Mouse (Mus musculus) lung, adult 18-20 months (tissue): ENCODE results near the gene Cep350.
A peak's percentile ranks its signal among the peaks of the same experiment; 100 is the strongest.
"Not testable (repeated sequence)": the region's sequence is repeated elsewhere in the genome, so short reads cannot be mapped to it uniquely, and the experiment has no call there.

Experiments used
- DNase-seq, 2 experiments: peaks; one replicate each; pipeline ENCODE4 v3.0.0; 2022; ENCODE audit warnings: mixed read lengths in 2 of 2

Cep350 gene

GRCm38 (mm10) chr1:155882646-155883231 lies 90.3 kb downstream of the Cep350 start:
- not testable (repeated sequence) for DNase-seq

- no peak for DNase-seq
Measured at GRCm38 (mm10) chr1:155879596-155879995, 93.5 kb downstream of the Cep350 start.

DNA sequence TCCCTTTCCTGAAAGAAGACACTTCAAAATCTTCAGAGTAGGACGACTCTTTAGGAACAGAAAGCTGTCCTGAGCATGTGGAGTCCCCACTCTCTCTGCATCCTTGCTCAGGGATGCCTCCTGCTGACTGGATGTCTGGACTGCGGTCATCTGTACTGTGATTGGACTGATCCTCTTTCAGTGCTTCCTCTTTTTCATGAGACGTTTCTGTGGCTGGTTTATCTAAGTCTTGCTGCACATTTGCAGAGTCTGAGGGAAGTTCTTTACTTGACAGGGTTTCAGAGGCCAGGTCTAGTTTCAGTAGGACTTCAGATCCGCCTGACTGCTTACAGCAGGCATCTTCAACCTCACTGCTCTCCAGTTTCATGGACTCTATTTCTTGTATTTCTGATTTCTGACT lies 110.1 kb downstream of the Cep350 start:
- DNase-seq: no peak

DNA sequence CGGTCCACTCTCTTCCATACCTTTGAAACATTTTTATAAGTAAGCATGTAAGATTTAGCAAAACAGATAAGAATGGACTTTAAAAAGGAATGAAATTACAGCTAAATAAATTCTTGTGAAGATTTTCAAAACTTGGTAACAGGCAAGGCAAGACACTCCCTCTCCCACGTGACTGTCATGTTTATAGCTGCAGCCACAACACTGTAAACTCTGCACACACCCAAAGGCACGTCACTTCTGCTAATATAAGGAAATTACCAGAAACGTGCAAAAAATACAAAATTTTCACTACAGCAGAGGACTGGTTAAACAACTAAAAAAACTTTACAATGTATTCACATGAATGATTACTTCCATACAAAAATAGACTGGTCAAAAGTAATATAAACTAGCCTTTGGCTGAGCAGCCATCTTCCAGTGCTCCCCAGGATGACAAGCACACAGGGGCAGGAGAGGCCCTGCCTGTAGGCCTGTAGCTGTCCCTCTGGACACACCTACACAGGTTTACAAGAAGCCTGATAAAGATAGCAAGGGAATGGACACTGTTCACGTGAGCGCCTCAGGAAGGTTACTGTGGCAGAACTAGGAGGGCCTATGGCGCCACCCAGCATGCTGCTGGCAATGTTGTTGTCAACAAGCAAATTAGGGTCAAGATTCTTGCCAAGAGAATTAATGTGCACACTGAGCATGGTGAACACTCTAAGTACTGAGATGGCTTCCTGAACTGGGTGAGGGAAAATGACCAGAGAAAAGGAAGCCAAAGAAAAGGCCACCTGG lies 117.9 kb downstream of the Cep350 start:
- DNase-seq: no peak

GRCm38 (mm10) chr1:155853009-155853408 lies 120.0 kb downstream of the Cep350 start:
- no peak for DNase-seq

- DNase-seq: no peak
Measured at GRCm38 (mm10) chr1:155844235-155844634, 128.8 kb downstream of the Cep350 start.

DNA sequence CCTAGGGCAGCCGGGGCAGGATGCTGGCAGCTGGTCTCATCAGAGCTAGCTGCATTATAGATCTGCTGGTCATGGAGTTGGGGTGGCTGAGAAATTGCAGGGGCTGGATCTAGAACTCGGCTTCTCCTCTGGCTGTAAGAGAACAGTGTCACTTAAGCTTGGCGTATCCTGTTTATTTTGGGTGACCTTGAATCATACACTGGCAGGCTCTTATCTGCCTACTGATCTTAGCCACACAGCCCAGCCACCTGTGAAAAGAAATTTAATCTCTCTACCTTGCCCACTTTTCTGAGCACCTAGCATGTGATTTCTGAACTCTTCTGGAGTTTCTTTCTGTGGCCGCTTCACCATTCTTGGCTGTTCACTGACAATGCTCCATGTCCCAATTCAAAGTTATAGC lies 129.5 kb downstream of the Cep350 start:
- no peak for DNase-seq

- DNase-seq: no peak
Measured at GRCm38 (mm10) chr1:155835667-155836066, 137.4 kb downstream of the Cep350 start.

- no peak for DNase-seq
Measured at GRCm38 (mm10) chr1:155833610-155834009, 139.4 kb downstream of the Cep350 start.

- DNase-seq: no peak
Measured at GRCm38 (mm10) chr1:155831958-155832357, 141.1 kb downstream of the Cep350 start.

- DNase-seq: no peak
Measured at GRCm38 (mm10) chr1:155830861-155831260, 142.2 kb downstream of the Cep350 start.

- DNase-seq: no peak
Measured at GRCm38 (mm10) chr1:155827703-155828295, 145.3 kb downstream of the Cep350 start.

GRCm38 (mm10) chr1:155826803-155827395 lies 146.2 kb downstream of the Cep350 start:
- DNase-seq: no peak

DNA sequence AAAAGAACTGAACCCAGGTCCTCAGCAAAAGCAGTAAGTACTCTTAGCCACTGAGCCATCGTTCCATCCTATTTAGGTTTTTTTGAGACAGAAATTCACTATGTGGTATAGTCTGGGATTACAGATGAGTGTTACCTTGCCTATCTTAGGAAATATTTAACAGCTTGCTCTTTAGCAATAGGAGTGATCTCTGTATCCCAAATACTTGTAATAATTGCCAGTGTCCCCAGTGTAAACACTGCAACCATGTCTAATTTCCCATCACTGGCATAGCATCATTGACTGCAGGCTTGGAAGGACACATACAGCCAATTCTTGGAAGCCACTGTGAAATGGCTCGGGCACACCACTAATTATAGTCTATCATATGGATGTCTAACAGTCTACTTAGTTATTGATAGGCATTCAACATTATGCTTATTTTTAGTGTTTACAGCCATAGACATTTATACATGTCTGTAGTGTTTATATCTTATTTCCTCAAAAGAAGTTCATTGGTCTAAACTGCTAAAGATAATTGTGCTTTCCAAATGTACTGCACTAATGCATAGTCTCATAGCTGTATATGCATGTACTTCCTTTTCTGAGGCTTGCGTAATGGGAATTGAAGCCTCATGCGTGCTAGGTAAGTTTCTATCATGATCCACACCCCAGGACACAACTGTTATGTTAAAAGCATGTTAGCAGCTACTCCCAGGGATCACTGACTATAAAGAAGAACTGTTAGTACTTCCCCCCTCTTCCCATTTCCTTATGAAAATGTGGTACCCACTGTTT lies 146.9 kb downstream of the Cep350 start:
- no peak for DNase-seq

GRCm38 (mm10) chr1:155820646-155821045 lies 152.4 kb downstream of the Cep350 start:
- no peak for DNase-seq

GRCm38 (mm10) chr1:155816167-155816566 lies 156.9 kb downstream of the Cep350 start:
- no peak for DNase-seq

DNA sequence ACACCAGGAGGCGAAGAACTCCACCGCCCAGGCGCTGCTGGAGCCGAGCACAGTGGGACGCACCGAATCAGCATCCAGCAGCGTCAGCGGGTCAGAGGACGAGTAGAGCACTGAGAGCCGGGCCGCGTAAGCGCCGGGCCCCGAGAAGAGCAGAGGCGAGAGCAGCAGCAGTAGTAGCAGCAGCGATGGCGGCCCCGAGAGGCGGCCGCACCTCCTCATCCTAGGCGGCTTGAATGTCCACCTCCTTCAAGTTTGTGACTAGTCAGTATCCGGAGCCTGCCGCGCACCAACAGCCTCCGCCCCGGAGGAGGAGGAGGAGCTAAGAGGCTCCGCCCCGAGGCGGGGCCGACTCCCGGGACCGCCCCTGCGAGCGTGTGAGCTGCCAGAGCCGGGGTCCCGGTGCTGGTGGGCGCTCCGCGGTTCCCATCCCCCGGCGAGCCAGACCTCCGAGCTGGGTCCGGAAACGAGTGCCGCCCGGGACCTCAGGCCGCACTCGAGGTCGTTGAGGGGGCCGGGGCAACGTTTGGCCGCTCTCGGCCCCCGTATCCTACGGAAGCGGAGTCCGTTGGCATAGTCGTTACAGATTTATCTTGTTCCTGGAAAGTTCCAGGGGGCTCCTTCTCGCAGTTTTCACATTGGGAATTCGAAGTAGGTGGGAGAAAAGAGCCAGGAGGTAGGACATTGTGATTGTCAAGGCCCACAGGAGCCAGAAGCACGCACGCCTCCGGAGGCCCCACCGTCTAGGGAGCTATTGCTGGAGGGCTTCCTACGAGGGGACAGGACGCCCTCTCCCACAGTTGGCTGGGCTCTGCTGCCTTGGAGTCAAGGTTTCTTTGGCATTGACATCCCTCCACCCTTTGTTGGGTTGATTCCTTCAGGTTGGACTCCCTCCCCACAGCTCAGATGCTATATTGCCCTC lies 160.2 kb downstream of the Cep350 start, which contains the start of gene Qsox1:
TSS of gene Qsox1 (minus strand) at position 309 of the 919 bp plus-strand sequence.
- DNase-seq: peak; percentile 87

GRCm38 (mm10) chr1:155811995-155812580 lies 161.0 kb downstream of the Cep350 start:
- DNase-seq: no peak

DNA sequence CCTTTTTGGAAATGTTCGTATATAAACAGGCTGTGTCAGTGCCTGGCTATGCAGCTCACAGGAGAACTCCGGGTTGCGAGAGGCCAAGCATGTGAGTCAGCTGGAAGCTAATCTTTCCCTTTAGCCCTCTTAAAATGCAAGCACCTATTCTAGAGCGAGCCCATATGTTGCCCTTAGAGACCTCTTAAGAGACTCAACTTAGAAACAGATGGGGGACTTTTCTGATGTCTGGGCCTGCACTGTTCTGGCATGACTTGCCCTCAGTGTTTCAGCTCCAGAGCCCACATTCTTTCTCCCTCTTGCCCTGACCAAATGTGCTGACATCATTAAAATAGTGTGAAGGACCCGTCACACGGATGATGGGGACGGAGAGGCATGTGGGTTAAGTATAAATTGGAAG lies 162.4 kb downstream of the Cep350 start:
- DNase-seq: peak; percentile 43 to 60

DNA sequence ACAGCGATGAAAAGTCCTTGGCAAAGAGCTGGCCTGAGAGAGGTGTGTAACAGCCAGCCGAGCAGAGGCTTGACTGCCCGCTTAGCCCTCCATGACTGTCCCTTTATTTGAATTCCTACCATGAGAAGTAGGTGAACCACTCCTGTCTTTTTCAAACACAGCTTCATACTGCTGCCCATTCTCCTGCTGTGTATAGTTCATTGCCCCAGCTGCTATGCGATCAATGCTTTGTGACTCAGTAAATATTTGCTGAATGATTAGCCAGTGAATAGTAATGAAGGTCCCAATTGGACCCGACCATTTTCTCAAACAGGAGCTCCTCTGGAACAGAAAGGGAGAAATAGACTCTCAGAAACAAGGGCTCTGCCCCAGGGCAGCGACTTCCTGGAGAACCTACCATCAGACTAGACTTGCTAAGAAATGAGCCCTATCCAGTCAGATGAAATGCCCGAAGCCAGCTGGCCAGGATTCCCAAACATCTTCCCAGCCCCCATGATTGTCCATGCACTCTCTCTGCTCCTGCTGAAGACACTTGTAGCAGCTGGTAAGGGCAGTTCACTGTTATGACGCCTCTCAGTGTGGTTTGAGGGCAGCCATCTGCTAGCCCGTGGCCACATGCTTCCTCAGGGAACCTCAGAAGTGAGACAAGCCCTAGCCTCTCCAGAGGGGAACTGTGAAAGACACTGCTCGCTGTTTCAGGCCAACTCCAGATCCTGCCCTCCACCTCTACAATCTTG lies 163.2 kb downstream of the Cep350 start:
- peak; percentile 72 to 77 for DNase-seq

GRCm38 (mm10) chr1:155808261-155808660 lies 164.8 kb downstream of the Cep350 start:
- DNase-seq: no peak
